Mouse (Mus musculus): ENCODE results near the gene Cox8c.

Gene Cox8c

GRCm38 (mm10) chr12:102899091-102899490, at the start of gene Cox8c:
Cox8c (plus strand) TSS chr12:102899316.
- in situ Hi-C loops (cut with MboI, MseI) = no loop called here

- in situ Hi-C loops (cut with MboI, MseI) = no loop called here
Observed at GRCm38 (mm10) chr12:102860806-102861205, 38.3 kb upstream of the Cox8c start.

- in situ Hi-C loops (cut with MboI, MseI) = no loop called here
Observed at GRCm38 (mm10) chr12:102869802-102870201, 29.3 kb upstream of the Cox8c start.

- in situ Hi-C loops (cut with MboI, MseI) = no loop called here
Observed at GRCm38 (mm10) chr12:102870527-102870926, 28.6 kb upstream of the Cox8c start.

- in situ Hi-C loops (cut with MboI, MseI) = loop anchor here (5.0 kb wide), 1 partner anchor 120 kb away; the partner anchor contains the start of genes Gm20604, Gm28051, Gon7 and Ubr7
Observed at GRCm38 (mm10) chr12:102877301-102878030, 21.6 kb upstream of the Cox8c start.

GRCm38 (mm10) chr12:102878031-102878823, 20.9 kb upstream of the Cox8c start, which contains the start of gene Btbd7:
Btbd7 (minus strand) TSS chr12:102878471.
- in situ Hi-C loops (cut with MboI, MseI) = loop anchor here (5.0 kb wide), 1 partner anchor 121 kb away; the partner anchor contains the start of genes Gm20604, Gm28051, Gon7 and Ubr7

- in situ Hi-C loops (cut with MboI, MseI) = loop anchor here (5.0 kb wide), 1 partner anchor 122 kb away; the partner anchor contains the start of genes Gm20604, Gm28051, Gon7 and Ubr7
Observed at GRCm38 (mm10) chr12:102878901-102879300, 20.2 kb upstream of the Cox8c start.

GRCm38 (mm10) chr12:102885735-102886134, 13.4 kb upstream of the Cox8c start:
- in situ Hi-C loops (cut with MboI, MseI) = no loop called here

- in situ Hi-C loops (cut with MboI, MseI) = no loop called here
Observed at GRCm38 (mm10) chr12:102887366-102887765, 11.8 kb upstream of the Cox8c start.

- in situ Hi-C loops (cut with MboI, MseI) = no loop called here
Observed at GRCm38 (mm10) chr12:102888568-102888967, 10.5 kb upstream of the Cox8c start.

GRCm38 (mm10) chr12:102908191-102908590, 9.1 kb downstream of the Cox8c start:
- in situ Hi-C loops (cut with MboI, MseI) = no loop called here

- in situ Hi-C loops (cut with MboI, MseI) = no loop called here
Observed at GRCm38 (mm10) chr12:102916073-102916472, 17.0 kb downstream of the Cox8c start.

- in situ Hi-C loops (cut with MboI, MseI) = no loop called here
Observed at GRCm38 (mm10) chr12:102929764-102930163, 30.6 kb downstream of the Cox8c start.

- in situ Hi-C loops (cut with MboI, MseI) = no loop called here
Observed at GRCm38 (mm10) chr12:102930335-102930734, 31.2 kb downstream of the Cox8c start.

GRCm38 (mm10) chr12:102930789-102931188, 31.7 kb downstream of the Cox8c start:
- in situ Hi-C loops (cut with MboI, MseI) = no loop called here

GRCm38 (mm10) chr12:102935892-102936291, 36.8 kb downstream of the Cox8c start:
- in situ Hi-C loops (cut with MboI, MseI) = no loop called here

GRCm38 (mm10) chr12:102945571-102945970, 46.5 kb downstream of the Cox8c start:
- in situ Hi-C loops (cut with MboI, MseI) = no loop called here

- in situ Hi-C loops (cut with MboI, MseI) = no loop called here
Observed at GRCm38 (mm10) chr12:102947826-102948225, 48.7 kb downstream of the Cox8c start.

GRCm38 (mm10) chr12:102948778-102949394, 49.8 kb downstream of the Cox8c start, which contains the start of gene Unc79:
Unc79 (plus strand) TSS chr12:102948859.
- in situ Hi-C loops (cut with MboI, MseI) = no loop called here

- in situ Hi-C loops (cut with MboI, MseI) = loop anchor here (25.0 kb wide), 1 partner anchor 1138 kb away; no protein-coding TSS in a partner anchor
Observed at GRCm38 (mm10) chr12:102949395-102950208, 50.5 kb downstream of the Cox8c start.

Measured in T-helper 2 cell (primary cell).